Mouse (Mus musculus): ENCODE data around the gene Rmnd5a. TPM values are rescaled to one million over a fixed set of nuclear protein-coding genes. Genes with fewer than 3 reads are reported as not detected.
"Not testable (repeated sequence)": the region's sequence is repeated elsewhere in the genome, so short reads cannot be mapped to it uniquely, and the experiment has no call there.

Gene Rmnd5a
- polyA plus RNA-seq, 1 experiment from 2014 or later = 8.6 TPM

- H3K27me3 ChIP-seq (ENCODE audit: control insufficient read depth, insufficient read depth, low read length); H3K4me1 ChIP-seq (ENCODE audit: control insufficient read depth in 2 of 2, insufficient read depth in 2 of 2, low read length in 2 of 2); H3K9me3 ChIP-seq (ENCODE audit: control insufficient read depth, low read length); H3K4me3 ChIP-seq (ENCODE audit: control insufficient read depth in 1 of 2, insufficient read depth in 1 of 2, low read depth in 1 of 2, low read length in 2 of 2); H3K27ac ChIP-seq (replicated peaks in 1 of 2; ENCODE audit: control insufficient read depth in 1 of 2, insufficient read depth in 1 of 2, low read depth in 2 of 2, low read length in 2 of 2); H3K4me2 ChIP-seq (ENCODE audit: low read length); H3K9ac ChIP-seq (ENCODE audit: low read length); H3K36me3 ChIP-seq (ENCODE audit: control insufficient read depth, insufficient read depth, low read length); ATAC-seq (ENCODE audit: insufficient number of reproducible peaks, insufficient read depth, low FRiP score, low read depth): not testable (repeated sequence)
- WGBS = 92% methylated on average over 10 of the region's 10 CpGs
Observed at GRCm38 (mm10) chr6:71478816-71479568, 38.6 kb upstream of the Rmnd5a start.

GRCm38 (mm10) chr6:71476783-71477182 is 36.3 kb upstream of the Rmnd5a start:
- no peak overlapping the region for H3K27ac ChIP-seq (replicated peaks in 1 of 2; ENCODE audit: control insufficient read depth in 1 of 2, insufficient read depth in 1 of 2, low read depth in 2 of 2, low read length in 2 of 2)

GRCm38 (mm10) chr6:71475604-71476003 is 35.2 kb upstream of the Rmnd5a start:
- H3K4me3 ChIP-seq (ENCODE audit: control insufficient read depth in 1 of 2, insufficient read depth in 1 of 2, low read depth in 1 of 2, low read length in 2 of 2) = no peak overlapping the region
- no peaks in the 10 kb centered on the region for H3K36me3 ChIP-seq (ENCODE audit: control insufficient read depth, insufficient read depth, low read length)
- WGBS = 87% methylated on average over 3 of the region's 3 CpGs
- H3K27ac ChIP-seq (replicated peaks in 1 of 2; ENCODE audit: control insufficient read depth in 1 of 2, insufficient read depth in 1 of 2, low read depth in 2 of 2, low read length in 2 of 2) = no peak overlapping the region
- no peak for ATAC-seq (ENCODE audit: insufficient number of reproducible peaks, insufficient read depth, low FRiP score, low read depth)
- no peaks in the 10 kb centered on the region; the same call in 1 of the 2 replicates for H3K27me3 ChIP-seq (ENCODE audit: control insufficient read depth, insufficient read depth, low read length)
- no peaks in the 10 kb centered on the region for H3K4me1 ChIP-seq (ENCODE audit: control insufficient read depth in 2 of 2, insufficient read depth in 2 of 2, low read length in 2 of 2)
- no peak overlapping the region for H3K9ac ChIP-seq (ENCODE audit: low read length)
- no peak overlapping the region for H3K4me2 ChIP-seq (ENCODE audit: low read length)
- H3K9me3 ChIP-seq (ENCODE audit: control insufficient read depth, low read length) = no peaks in the 10 kb centered on the region

More at GRCm38 (mm10) chr6:71476783-71477182, 36.3 kb upstream of the Rmnd5a start:
- Histone ChIP-seq H3K27me3 (ENCODE audit: control insufficient read depth, insufficient read depth, low read length) (no peaks in the 10 kb centered on the region; the same call in 1 of the 2 replicates), H3K4me1 (ENCODE audit: control insufficient read depth in 2 of 2, insufficient read depth in 2 of 2, low read length in 2 of 2) (no peaks in the 10 kb centered on the region), H3K4me2 (ENCODE audit: low read length) (no peak overlapping the region), H3K9ac (ENCODE audit: low read length) (no peak overlapping the region), H3K9me3 (ENCODE audit: control insufficient read depth, low read length) (no peaks in the 10 kb centered on the region), H3K36me3 (ENCODE audit: control insufficient read depth, insufficient read depth, low read length) (no peaks in the 10 kb centered on the region), H3K4me3 (ENCODE audit: control insufficient read depth in 1 of 2, insufficient read depth in 1 of 2, low read depth in 1 of 2, low read length in 2 of 2) (no peak overlapping the region)
- ATAC-seq (ENCODE audit: insufficient number of reproducible peaks, insufficient read depth, low FRiP score, low read depth) = no peak
- 58% methylated on average over 5 of the region's 5 CpGs for WGBS

GRCm38 (mm10) chr6:71472786-71473185 is 32.3 kb upstream of the Rmnd5a start:
- WGBS = 33% methylated on average over 1 of the region's 1 CpGs
- Histone ChIP-seq H3K4me1 (ENCODE audit: control insufficient read depth in 2 of 2, insufficient read depth in 2 of 2, low read length in 2 of 2) (no peaks in the 10 kb centered on the region), H3K4me3 (ENCODE audit: control insufficient read depth in 1 of 2, insufficient read depth in 1 of 2, low read depth in 1 of 2, low read length in 2 of 2) (no peak overlapping the region), H3K27ac (replicated peaks in 1 of 2; ENCODE audit: control insufficient read depth in 1 of 2, insufficient read depth in 1 of 2, low read depth in 2 of 2, low read length in 2 of 2) (no peak overlapping the region), H3K36me3 (ENCODE audit: control insufficient read depth, insufficient read depth, low read length) (no peaks in the 10 kb centered on the region), H3K9ac (ENCODE audit: low read length) (no peak overlapping the region), H3K9me3 (ENCODE audit: control insufficient read depth, low read length) (no peaks in the 10 kb centered on the region), H3K4me2 (ENCODE audit: low read length) (no peak overlapping the region), H3K27me3 (ENCODE audit: control insufficient read depth, insufficient read depth, low read length) (no peaks in the 10 kb centered on the region; the same call in 1 of the 2 replicates)
- ATAC-seq (ENCODE audit: insufficient number of reproducible peaks, insufficient read depth, low FRiP score, low read depth) = no peak

GRCm38 (mm10) chr6:71471830-71472520 is 31.5 kb upstream of the Rmnd5a start:
- 62% methylated on average over 4 of the region's 4 CpGs for WGBS
- H3K9me3 ChIP-seq (ENCODE audit: control insufficient read depth, low read length) = no peaks in the 10 kb centered on the region
- no peak overlapping the region for H3K9ac ChIP-seq (ENCODE audit: low read length)
- no peaks in the 10 kb centered on the region for H3K4me1 ChIP-seq (ENCODE audit: control insufficient read depth in 2 of 2, insufficient read depth in 2 of 2, low read length in 2 of 2)
- ATAC-seq (ENCODE audit: insufficient number of reproducible peaks, insufficient read depth, low FRiP score, low read depth) = no peak
- no peak overlapping the region for H3K27ac ChIP-seq (replicated peaks in 1 of 2; ENCODE audit: control insufficient read depth in 1 of 2, insufficient read depth in 1 of 2, low read depth in 2 of 2, low read length in 2 of 2)
- H3K27me3 ChIP-seq (ENCODE audit: control insufficient read depth, insufficient read depth, low read length) = no peaks in the 10 kb centered on the region; the same call in 1 of the 2 replicates
- H3K4me2 ChIP-seq (ENCODE audit: low read length) = no peak overlapping the region
- H3K4me3 ChIP-seq (ENCODE audit: control insufficient read depth in 1 of 2, insufficient read depth in 1 of 2, low read depth in 1 of 2, low read length in 2 of 2) = no peak overlapping the region
- no peaks in the 10 kb centered on the region for H3K36me3 ChIP-seq (ENCODE audit: control insufficient read depth, insufficient read depth, low read length)

- no peak overlapping the region for H3K27ac ChIP-seq (replicated peaks in 1 of 2; ENCODE audit: control insufficient read depth in 1 of 2, insufficient read depth in 1 of 2, low read depth in 2 of 2, low read length in 2 of 2)
- 32% methylated on average over 3 of the region's 3 CpGs for WGBS
- H3K36me3 ChIP-seq (ENCODE audit: control insufficient read depth, insufficient read depth, low read length) = no peaks in the 10 kb centered on the region
- no peaks in the 10 kb centered on the region for H3K4me1 ChIP-seq (ENCODE audit: control insufficient read depth in 2 of 2, insufficient read depth in 2 of 2, low read length in 2 of 2)
- H3K27me3 ChIP-seq (ENCODE audit: control insufficient read depth, insufficient read depth, low read length) = no peaks in the 10 kb centered on the region
- H3K9me3 ChIP-seq (ENCODE audit: control insufficient read depth, low read length) = no peaks in the 10 kb centered on the region
- H3K9ac ChIP-seq (ENCODE audit: low read length) = no peak overlapping the region
- no peak for ATAC-seq (ENCODE audit: insufficient number of reproducible peaks, insufficient read depth, low FRiP score, low read depth)
- no peak overlapping the region for H3K4me2 ChIP-seq (ENCODE audit: low read length)
- H3K4me3 ChIP-seq (ENCODE audit: control insufficient read depth in 1 of 2, insufficient read depth in 1 of 2, low read depth in 1 of 2, low read length in 2 of 2) = no peak overlapping the region
Observed at GRCm38 (mm10) chr6:71469291-71469690, 28.9 kb upstream of the Rmnd5a start.

- Histone ChIP-seq H3K4me1 (ENCODE audit: control insufficient read depth in 2 of 2, insufficient read depth in 2 of 2, low read length in 2 of 2) (no peaks in the 10 kb centered on the region), H3K4me2 (ENCODE audit: low read length) (no peak overlapping the region), H3K36me3 (ENCODE audit: control insufficient read depth, insufficient read depth, low read length) (no peaks in the 10 kb centered on the region), H3K9ac (ENCODE audit: low read length) (no peak overlapping the region), H3K4me3 (ENCODE audit: control insufficient read depth in 1 of 2, insufficient read depth in 1 of 2, low read depth in 1 of 2, low read length in 2 of 2) (no peak overlapping the region), H3K9me3 (ENCODE audit: control insufficient read depth, low read length) (no peaks in the 10 kb centered on the region), H3K27me3 (ENCODE audit: control insufficient read depth, insufficient read depth, low read length) (no peaks in the 10 kb centered on the region), H3K27ac (replicated peaks in 1 of 2; ENCODE audit: control insufficient read depth in 1 of 2, insufficient read depth in 1 of 2, low read depth in 2 of 2, low read length in 2 of 2) (no peak overlapping the region)
- WGBS = 77% methylated on average over 4 of the region's 4 CpGs
- ATAC-seq (ENCODE audit: insufficient number of reproducible peaks, insufficient read depth, low FRiP score, low read depth) = no peak
Observed at GRCm38 (mm10) chr6:71467766-71468165, 27.3 kb upstream of the Rmnd5a start.
